Mouse (Mus musculus) v-Abl transformed pro-B cells (cell line): ENCODE data around the gene Gm10283.
"Not testable (repeated sequence)": the region's sequence is repeated elsewhere in the genome, so short reads cannot be mapped to it uniquely, and the experiment has no call there.

Experiments
- in situ Hi-C, 2 experiments: fragments of 400-800 bp; cut with MboI; formaldehyde crosslinking; loops; one replicate each; pipeline ENCODE4 v1.15.1; 2025; ENCODE audit not compliant: unreplicated experiment in 2 of 2

Gene Gm10283

GRCm38 (mm10) chr8:60503098-60503497, at the start of gene Gm10283:
Gm10283 (minus strand) TSS chr8:60503198.
- in situ Hi-C loops, result loop anchor here in 1 of 2 experiments (10.0 to 25.0 kb wide), 3 partner anchors 559 to 1382 kb away; no protein-coding TSS in a partner anchor

- in situ Hi-C loops, result no loop called here
Observed at GRCm38 (mm10) chr8:60534945-60535344, 31.9 kb upstream of the Gm10283 start.

- in situ Hi-C loops, result loop anchor here in 1 of 2 experiments (25.0 kb wide), 2 partner anchors 544 to 1019 kb away; no protein-coding TSS in a partner anchor
Observed at GRCm38 (mm10) chr8:60518286-60518685, 15.3 kb upstream of the Gm10283 start.

- in situ Hi-C loops, result loop anchor here in 1 of 2 experiments (10.0 to 25.0 kb wide), 3 partner anchors 556 to 1379 kb away; no protein-coding TSS in a partner anchor
Observed at GRCm38 (mm10) chr8:60505653-60506521, 2.9 kb upstream of the Gm10283 start, which contains the start of gene Aadat. Aadat (plus strand) TSS chr8:60505932.

GRCm38 (mm10) chr8:60495046-60495445, 8.0 kb downstream of the Gm10283 start:
- in situ Hi-C loops, result not testable (repeated sequence)

- in situ Hi-C loops, result no loop called here
Observed at GRCm38 (mm10) chr8:60494606-60495005, 8.4 kb downstream of the Gm10283 start.

GRCm38 (mm10) chr8:60492471-60492870, 10.5 kb downstream of the Gm10283 start:
- in situ Hi-C loops, result no loop called here

GRCm38 (mm10) chr8:60491871-60492270, 11.1 kb downstream of the Gm10283 start:
- in situ Hi-C loops, result no loop called here

- in situ Hi-C loops, result no loop called here
Observed at GRCm38 (mm10) chr8:60490147-60490546, 12.9 kb downstream of the Gm10283 start.

- in situ Hi-C loops, result loop anchor here (5.0 to 10.0 kb wide), 2 partner anchors 1892 to 1900 kb away; no protein-coding TSS in a partner anchor
Observed at GRCm38 (mm10) chr8:60466686-60467335, 36.2 kb downstream of the Gm10283 start.

- in situ Hi-C loops, result no loop called here
Observed at GRCm38 (mm10) chr8:60449296-60449695, 53.7 kb downstream of the Gm10283 start.

- in situ Hi-C loops, result no loop called here
Observed at GRCm38 (mm10) chr8:60444989-60445388, 58.0 kb downstream of the Gm10283 start.

- in situ Hi-C loops, result no loop called here
Observed at GRCm38 (mm10) chr8:60438557-60438956, 64.4 kb downstream of the Gm10283 start.

- in situ Hi-C loops, result no loop called here
Observed at GRCm38 (mm10) chr8:60436872-60437271, 66.1 kb downstream of the Gm10283 start.

GRCm38 (mm10) chr8:60432649-60433048, 70.3 kb downstream of the Gm10283 start:
- in situ Hi-C loops, result no loop called here

- in situ Hi-C loops, result no loop called here
Observed at GRCm38 (mm10) chr8:60406358-60406757, 96.6 kb downstream of the Gm10283 start.

- in situ Hi-C loops, result no loop called here
Observed at GRCm38 (mm10) chr8:60404994-60405548, 97.9 kb downstream of the Gm10283 start.

- in situ Hi-C loops, result no loop called here
Observed at GRCm38 (mm10) chr8:60393675-60394074, 109.3 kb downstream of the Gm10283 start.

GRCm38 (mm10) chr8:60386589-60386988, 116.4 kb downstream of the Gm10283 start:
- in situ Hi-C loops, result no loop called here
